ENCODE assay signal across 1 mouse cellular context in genomic region chr2:39012768-39013279, GRCm38 (mm10).
TF ChIP-seq lines count a peak whose summit lies in the region.

No protein-coding gene starts in this region.

TF ChIP-seq in MEL, 35 proteins besides CTCF, POLR2A, EP300 and RAD21:
- TF ChIP-seq SIN3A (IDR thresholded peaks at IDR 0.05; ENCODE audit: low read length): no peak
- TF ChIP-seq MEF2A (IDR thresholded peaks at IDR 0.05; ENCODE audit: extremely low read depth, insufficient replicate concordance, low read depth, low read length, poor library complexity, severe bottlenecking): no peak
- no peak for TF ChIP-seq E2F4 (IDR thresholded peaks at IDR 0.05; ENCODE audit: borderline replicate concordance, low read depth, low read length)
- TF ChIP-seq ZMIZ1 (IDR thresholded peaks at IDR 0.05; ENCODE audit: low read depth, low read length): peak; percentile 23; the same call in 1 of the 2 replicates
- TF ChIP-seq ZC3H11A (IDR thresholded peaks at IDR 0.05; ENCODE audit: low read depth, low read length): no peak
- no peak for TF ChIP-seq MXI1 (IDR thresholded peaks at IDR 0.05; ENCODE audit: low read depth, low read length)
